Mouse (Mus musculus): Measurements from ENCODE around the gene Gm20388.

Gene Gm20388

DNA sequence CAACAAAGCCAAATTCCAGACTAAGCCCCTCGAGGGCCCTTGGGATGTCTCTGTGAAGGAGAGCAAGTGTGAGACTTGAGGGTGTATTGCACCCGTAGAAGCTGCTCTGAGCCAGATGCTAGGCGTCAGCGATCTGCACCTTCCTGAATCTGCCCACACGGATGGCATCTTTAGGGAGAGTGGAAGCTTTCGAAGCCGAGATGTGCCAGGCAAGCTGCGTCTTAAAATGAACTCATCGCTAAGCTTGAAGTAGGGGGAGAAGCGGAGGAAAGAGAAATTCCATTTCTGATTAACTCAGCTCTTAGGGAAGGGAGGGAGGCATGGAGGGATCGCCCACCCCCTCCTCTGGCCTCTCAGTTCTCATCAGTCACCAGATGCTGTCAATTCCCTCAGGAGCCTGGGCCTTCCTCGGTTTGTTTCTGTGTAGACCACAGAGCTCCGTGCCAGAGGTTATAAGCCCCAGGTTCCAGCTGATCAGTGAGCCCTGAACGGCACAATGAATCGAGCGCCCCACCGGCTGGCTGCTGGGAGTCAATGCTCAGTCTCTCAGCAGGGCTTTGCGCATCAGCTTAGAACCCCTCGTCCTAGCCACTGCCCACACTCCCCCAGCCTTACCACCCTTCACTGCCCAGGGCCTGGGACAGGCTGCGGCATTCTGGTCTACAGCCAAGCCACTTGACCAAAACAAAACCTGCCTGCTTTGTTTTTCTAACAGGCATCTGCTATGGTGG, 3818.6 kb downstream of the Gm20388 start:
- peak; percentile 36 for DNase-seq (ENCODE audit: extremely low spot score, low spot score)

DNA sequence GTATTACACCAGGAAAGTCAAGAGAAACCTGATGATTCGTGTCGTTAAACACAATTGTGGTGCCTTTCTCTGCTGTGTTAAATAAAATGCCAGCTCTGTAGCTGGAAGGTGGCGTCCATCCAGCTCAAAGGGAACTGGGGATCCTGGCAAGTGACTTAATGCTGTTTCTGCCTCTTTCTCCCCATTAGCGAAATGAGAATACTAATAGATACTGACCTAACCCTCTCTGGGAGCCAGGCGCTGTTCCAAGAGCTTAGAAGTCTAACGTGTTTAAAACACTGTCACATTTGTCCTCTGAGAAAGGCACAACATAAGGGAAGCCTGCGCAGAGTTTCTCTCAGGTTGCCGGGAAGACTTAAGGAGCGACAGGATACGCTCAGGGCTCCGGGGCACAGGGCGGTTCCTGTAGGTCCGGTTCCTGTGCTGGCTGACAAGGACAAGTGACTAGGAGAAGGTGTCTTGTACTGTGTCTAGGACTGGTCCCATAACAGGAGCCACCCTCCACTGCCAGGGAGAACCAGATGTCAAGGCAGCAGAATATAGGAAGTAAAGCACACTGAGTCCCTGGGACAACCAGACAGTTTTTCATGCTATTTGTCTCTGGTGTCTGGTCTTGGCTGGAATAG, 3819.3 kb downstream of the Gm20388 start:
- no peak for DNase-seq (ENCODE audit: extremely low spot score, low spot score)

- no peak for DNase-seq (ENCODE audit: extremely low spot score, low spot score)
Measured at GRCm38 (mm10) chr8:123732332-123732731, 3821.7 kb downstream of the Gm20388 start.

DNA sequence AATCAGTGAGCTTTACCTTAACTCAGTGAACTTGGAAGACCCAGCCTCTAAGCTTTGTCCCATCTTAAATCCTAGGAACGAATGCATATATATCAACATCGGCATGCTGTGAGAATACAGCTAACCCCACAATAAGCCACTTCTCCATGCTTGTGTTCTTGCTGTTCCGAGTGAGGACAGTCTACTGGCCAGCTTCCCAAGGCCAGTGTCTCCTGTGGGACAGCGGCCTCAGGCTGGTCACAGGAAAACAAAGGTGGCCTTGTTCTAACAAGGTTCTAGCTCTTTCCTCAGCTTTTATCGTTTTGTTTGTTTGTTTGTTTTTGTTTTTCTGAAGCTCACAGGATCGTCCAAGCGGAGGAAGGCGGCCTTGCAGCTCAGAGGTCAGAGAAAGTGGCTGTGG, 3823.8 kb downstream of the Gm20388 start:
- no peak for DNase-seq (ENCODE audit: extremely low spot score, low spot score)

GRCm38 (mm10) chr8:123736974-123737373, 3826.3 kb downstream of the Gm20388 start:
- DNase-seq (ENCODE audit: extremely low spot score, low spot score) = no peak

DNA sequence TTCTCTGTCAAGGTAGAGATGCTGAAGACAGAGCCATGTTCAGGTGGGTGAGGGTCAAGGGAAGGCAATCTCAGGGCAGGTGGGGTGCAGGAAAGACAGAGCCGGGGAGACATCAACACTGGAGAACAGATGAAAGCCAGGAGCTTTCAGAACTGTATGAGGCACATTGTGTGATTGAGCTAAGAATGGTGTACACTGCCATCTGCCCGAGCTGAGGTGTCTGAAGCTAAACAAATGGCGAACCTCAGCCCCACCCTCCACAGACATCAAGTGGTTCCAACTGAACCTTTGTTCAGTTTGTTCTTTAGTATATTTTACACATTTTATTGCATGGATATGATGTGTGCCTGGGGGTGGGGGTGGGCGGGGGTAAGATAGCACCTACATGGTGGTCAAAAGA, 3829.6 kb downstream of the Gm20388 start:
- no peak for DNase-seq (ENCODE audit: extremely low spot score, low spot score)

- no peak for DNase-seq (ENCODE audit: extremely low spot score, low spot score)
Measured at GRCm38 (mm10) chr8:123741232-123741631, 3830.6 kb downstream of the Gm20388 start.

- no peak for DNase-seq (ENCODE audit: extremely low spot score, low spot score)
Measured at GRCm38 (mm10) chr8:123746488-123746887, 3835.8 kb downstream of the Gm20388 start.

DNA sequence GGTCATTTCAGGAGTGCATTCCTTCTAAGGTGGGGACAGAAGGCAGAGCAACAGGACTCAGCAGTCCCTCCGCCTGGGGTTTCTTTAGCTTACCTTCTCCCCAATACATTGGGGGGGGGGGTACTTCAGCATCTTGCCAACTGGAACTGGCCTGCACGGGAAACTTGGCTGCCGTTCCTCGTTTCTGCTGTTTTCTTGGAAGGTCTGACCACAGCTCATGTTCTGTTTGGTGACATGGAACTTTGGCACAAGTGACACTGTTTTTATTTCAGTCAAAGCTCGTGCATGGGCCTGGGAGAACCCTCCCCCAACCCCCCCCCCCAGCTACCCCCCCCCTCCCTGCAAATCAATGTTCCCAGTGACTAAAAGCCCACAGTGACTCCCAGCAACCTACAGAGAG, 3837.1 kb downstream of the Gm20388 start:
- DNase-seq (ENCODE audit: extremely low spot score, low spot score) = no peak

DNA sequence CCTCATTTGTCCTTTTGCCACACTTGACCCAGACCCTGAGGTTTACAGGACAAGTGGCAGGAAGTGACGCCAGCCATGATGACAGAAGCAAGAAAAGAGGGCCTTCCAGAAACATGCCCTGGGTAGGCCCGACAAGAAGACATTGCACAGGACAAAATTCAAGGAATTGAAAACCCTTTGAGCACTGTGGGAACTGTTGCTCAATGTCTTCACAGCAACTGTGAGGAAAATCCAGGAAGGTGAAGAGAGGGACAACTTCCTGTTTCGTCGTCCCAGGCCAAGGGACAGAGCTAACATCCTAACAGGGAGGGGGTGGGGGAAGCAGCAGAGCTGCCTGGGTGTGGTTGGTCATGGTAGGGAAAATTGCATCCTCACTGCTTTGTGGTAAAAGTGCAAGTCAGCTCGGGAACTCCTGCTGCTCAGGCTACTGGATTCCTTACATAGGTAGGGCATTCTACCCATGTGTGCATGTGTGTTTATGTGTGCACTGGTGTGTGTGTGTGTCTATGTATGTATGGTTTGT, 3839.6 kb downstream of the Gm20388 start:
- no peak for DNase-seq (ENCODE audit: extremely low spot score, low spot score)

- peak; percentile 48 for DNase-seq (ENCODE audit: extremely low spot score, low spot score)
Measured at GRCm38 (mm10) chr8:123752773-123753468, 3842.3 kb downstream of the Gm20388 start.

- no peak for DNase-seq (ENCODE audit: extremely low spot score, low spot score)
Measured at GRCm38 (mm10) chr8:123753604-123754375, 3843.1 kb downstream of the Gm20388 start.

GRCm38 (mm10) chr8:123754538-123755431, 3844.1 kb downstream of the Gm20388 start:
- DNase-seq (ENCODE audit: extremely low spot score, low spot score) = no peak

DNA sequence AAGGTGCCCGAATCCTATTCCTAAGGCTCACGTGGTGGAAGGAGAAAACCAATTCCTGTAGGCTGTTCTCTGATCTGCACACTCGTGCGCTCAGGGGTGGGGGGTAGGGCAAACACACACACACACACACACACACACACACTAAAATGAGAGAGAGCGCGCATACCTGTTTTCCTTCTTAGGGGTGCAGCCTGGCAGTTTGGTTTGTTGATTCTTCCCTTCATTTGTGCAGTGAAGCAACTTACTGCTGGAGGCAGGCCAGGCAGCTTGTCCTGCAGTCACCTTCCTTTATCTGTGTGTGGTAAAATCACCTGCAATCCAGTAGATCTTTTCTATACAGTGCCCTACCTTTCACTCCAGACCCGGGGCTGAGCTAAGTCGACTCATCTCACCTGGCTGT, 3846.3 kb downstream of the Gm20388 start:
- no peak for DNase-seq (ENCODE audit: extremely low spot score, low spot score)

DNA sequence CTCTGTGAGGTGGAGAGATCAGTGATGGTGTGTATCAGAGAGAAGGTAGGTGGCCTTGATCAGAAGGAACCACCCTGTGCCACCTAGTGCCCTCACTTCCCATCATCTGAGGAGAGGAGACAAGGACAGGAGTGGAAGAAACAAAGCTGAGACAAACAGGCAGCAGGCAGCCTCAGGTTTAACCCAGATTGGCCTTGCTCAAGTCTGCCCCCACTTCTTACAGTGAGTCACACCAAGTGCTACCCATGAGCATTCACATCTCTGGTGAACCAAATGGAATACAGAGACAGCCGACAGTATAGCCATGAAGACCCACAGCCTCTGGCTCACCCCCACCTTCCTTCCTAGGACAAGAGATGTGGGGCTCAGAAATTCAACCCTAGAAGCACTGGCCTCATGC, 3848.3 kb downstream of the Gm20388 start:
- no peak for DNase-seq (ENCODE audit: extremely low spot score, low spot score)

- peak; percentile 65 for DNase-seq (ENCODE audit: extremely low spot score, low spot score)
Measured at GRCm38 (mm10) chr8:123759933-123760332, 3849.3 kb downstream of the Gm20388 start.

- DNase-seq (ENCODE audit: extremely low spot score, low spot score) = no peak
Measured at GRCm38 (mm10) chr8:123760579-123760978, 3849.9 kb downstream of the Gm20388 start.

- no peak for DNase-seq (ENCODE audit: extremely low spot score, low spot score)
Measured at GRCm38 (mm10) chr8:123761266-123761882, 3850.7 kb downstream of the Gm20388 start.

GRCm38 (mm10) chr8:123761883-123762270, 3851.2 kb downstream of the Gm20388 start:
- no peak for DNase-seq (ENCODE audit: extremely low spot score, low spot score)

GRCm38 (mm10) chr8:123763355-123763754, 3852.7 kb downstream of the Gm20388 start:
- DNase-seq (ENCODE audit: extremely low spot score, low spot score) = no peak
